Mouse (Mus musculus): ENCODE data around the gene Prmt1.

- TF ChIP-seq MAX (IDR thresholded peaks at IDR 0.05; ENCODE audit: low read depth): no peak
- TF ChIP-seq POLR2A (IDR thresholded peaks at IDR 0.05; ENCODE audit: insufficient read length, low read depth): peak; percentile 43
- no peak for TF ChIP-seq TCF12 (IDR thresholded peaks at IDR 0.05; ENCODE audit: insufficient read depth, poor library complexity, severe bottlenecking)
- TF ChIP-seq SRF (IDR thresholded peaks at IDR 0.05; ENCODE audit: control insufficient read depth, insufficient read length, low read depth): no peak
- no peak for TF ChIP-seq CEBPB (IDR thresholded peaks at IDR 0.05; ENCODE audit: insufficient read depth, poor library complexity, severe bottlenecking)
Observed at GRCm38 (mm10) chr7:45002440-45002839, 16.1 kb upstream of the Prmt1 start.
